Mouse (Mus musculus) left cerebral cortex, postnatal 10 days (tissue): Measurements from ENCODE around the gene Tspear. TPM values are rescaled to one million over a fixed set of nuclear protein-coding genes. Genes with fewer than 3 reads are reported as not detected.
"Not testable (repeated sequence)": the region's sequence is repeated elsewhere in the genome, so short reads cannot be mapped to it uniquely, and the experiment has no call there.

Source experiments
- DNase-seq, 2 experiments: peaks; one replicate each; pipeline ENCODE4 v3.0.0; 2021 to 2022; ENCODE audit warnings: low spot score in 2 of 2, mixed read lengths in 1 of 2; ENCODE audit errors: extremely low spot score in 1 of 2
- intact Hi-C: fragments of 180-260 bp; cut with DNase I; formaldehyde crosslinking; loops from one replicate; pipeline ENCODE4 v1.15.1; 2025
- total RNA-seq, 2 experiments: library from RNA; stranded (reverse); gene quantifications; 2 replicates each; pipeline ENCODE4 v1.2.3; 2021

The Tspear gene
- total RNA-seq, 2 experiments from 2014 or later: 0.18 TPM; not detected in 1

GRCm38 (mm10) chr10:77697133-77697532 is 10.8 kb downstream of the Tspear start, which contains the start of gene Gm9508:
TSS of gene Gm9508 (minus strand) at chr10:77697233.
- intact Hi-C loops: no loop called here
- DNase-seq: no peak

- intact Hi-C loops: no loop called here
Measured at GRCm38 (mm10) chr10:77706326-77706725, 20.0 kb downstream of the Tspear start, which contains the start of gene Gm10272. TSS of gene Gm10272 (plus strand) at chr10:77706626.

DNA sequence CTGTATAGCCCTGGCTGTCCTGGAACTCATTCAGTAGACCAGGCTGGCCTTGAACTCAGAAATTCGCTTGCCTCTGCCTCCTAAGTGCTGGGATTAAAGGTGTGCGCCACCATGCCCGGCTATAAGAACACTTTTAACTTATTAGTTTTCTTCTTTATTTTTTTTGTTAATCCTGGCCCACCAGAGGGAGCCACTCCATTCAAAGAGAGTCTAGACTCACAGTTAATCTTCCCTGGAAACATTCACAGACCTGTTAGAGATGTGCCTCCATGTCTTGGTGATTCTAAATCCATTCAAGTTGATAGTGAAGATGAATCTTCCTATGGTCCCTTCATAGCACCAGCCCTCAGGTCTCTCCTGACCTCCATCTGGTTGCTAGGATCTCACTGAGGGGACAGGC is 23.5 kb downstream of the Tspear start:
- no peak for DNase-seq
- intact Hi-C loops: no loop called here

More at GRCm38 (mm10) chr10:77706326-77706725, 20.0 kb downstream of the Tspear start, which contains the start of gene Gm10272:
- DNase-seq: no peak

- DNase-seq, intact Hi-C loops: not testable (repeated sequence)
Measured at GRCm38 (mm10) chr10:77711157-77711556, 24.8 kb downstream of the Tspear start, which contains the start of gene Gm10024. TSS of gene Gm10024 (plus strand) at chr10:77711457.

- no peak for DNase-seq
- intact Hi-C loops: no loop called here
Measured at GRCm38 (mm10) chr10:77713734-77714133, 27.4 kb downstream of the Tspear start.

DNA sequence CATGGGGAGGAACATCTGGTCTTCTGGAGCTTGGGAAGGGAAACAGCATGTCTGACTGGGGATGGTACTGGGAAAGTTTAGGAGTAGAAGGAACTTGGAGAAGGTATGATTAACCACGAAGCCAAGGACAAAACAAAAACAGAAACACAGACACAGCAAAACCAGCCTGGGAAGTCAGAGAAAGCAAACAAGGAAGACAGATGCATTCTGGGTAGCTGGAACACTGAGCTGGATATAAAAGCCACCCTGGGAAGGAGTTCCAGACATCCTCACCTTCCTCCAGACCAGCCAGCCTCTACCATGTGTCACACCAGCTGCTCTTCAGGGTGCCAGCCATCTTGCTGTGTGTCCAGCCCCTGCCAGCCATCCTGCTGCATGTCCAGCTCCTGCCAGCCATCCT is 29.1 kb downstream of the Tspear start, which contains the start of gene Gm10142:
Gm10142 (plus strand) TSS at position 301 of the 400 bp plus-strand sequence.
- DNase-seq: no peak
- intact Hi-C loops: no loop called here

DNA sequence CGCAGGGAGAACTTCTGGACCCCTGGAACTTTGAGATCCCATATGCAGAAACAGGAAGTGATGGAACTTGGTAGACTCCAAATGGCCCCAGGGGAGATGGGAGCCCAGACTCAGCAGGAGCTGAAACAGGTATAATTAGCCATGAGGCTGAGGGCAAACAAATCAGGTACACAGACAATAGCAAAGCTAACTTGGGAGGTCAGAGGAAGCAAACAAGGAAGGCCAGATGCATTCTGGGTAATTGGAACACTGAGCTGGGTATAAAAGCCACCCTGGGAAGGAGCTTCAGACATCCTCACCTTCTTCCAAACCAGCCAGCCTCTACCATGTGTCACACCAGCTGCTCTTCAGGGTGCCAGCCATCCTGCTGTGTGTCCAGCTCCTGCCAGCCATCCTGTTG is 33.9 kb downstream of the Tspear start, which contains the start of gene Krtap12-1:
Krtap12-1 (plus strand) TSS at position 301 of the 400 bp plus-strand sequence.
- DNase-seq, intact Hi-C loops: not testable (repeated sequence)

DNA sequence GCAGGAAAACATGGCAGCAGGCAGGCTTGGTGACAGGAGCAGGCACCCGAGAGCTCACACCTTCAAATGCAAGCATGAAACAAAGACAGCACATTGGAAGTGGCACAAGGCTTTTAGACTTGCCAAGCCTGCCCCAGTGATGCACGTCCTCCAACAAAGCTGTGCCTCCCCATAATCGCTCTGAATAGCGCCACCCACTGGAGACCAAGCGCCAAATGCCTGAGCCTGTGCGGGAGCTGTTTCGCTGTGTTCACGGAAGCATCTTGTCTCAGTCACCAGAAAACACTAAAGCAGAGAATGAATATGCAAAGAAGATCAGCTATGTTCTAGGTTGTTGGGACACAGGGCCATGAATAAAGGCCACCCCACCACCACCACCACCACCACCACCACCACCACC is 38.5 kb downstream of the Tspear start:
- intact Hi-C loops: no loop called here
- no peak for DNase-seq

- intact Hi-C loops: no loop called here
- no peak for DNase-seq
Measured at GRCm38 (mm10) chr10:77726186-77726585, 39.8 kb downstream of the Tspear start, which contains the start of gene Gm10100. TSS of gene Gm10100 (plus strand) at chr10:77726486.

DNA sequence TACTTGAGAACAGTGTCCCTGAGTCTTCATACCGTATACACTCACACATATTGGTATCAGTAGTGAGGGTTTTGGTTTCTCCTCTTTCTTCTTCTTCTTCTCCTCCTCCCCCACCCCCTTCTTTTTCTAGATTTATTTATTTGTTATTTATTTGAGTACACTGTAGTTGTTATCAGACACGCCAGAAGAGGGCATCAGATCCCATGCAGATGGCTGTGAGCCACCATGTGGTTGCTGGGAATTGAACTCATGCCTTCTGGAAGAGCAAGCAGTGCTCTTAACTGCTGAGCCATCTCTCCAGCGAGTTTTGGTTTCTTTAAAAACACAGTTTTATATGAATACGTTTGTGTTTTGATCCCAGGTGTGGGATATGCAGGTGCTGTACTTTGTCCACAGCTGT is 41.9 kb downstream of the Tspear start:
- DNase-seq: no peak
- intact Hi-C loops: no loop called here

GRCm38 (mm10) chr10:77729241-77729640 is 42.9 kb downstream of the Tspear start:
- intact Hi-C loops: no loop called here

GRCm38 (mm10) chr10:77735928-77736327 is 49.6 kb downstream of the Tspear start:
- intact Hi-C loops: no loop called here
- DNase-seq: no peak

More at GRCm38 (mm10) chr10:77729241-77729640, 42.9 kb downstream of the Tspear start:
- DNase-seq: no peak

DNA sequence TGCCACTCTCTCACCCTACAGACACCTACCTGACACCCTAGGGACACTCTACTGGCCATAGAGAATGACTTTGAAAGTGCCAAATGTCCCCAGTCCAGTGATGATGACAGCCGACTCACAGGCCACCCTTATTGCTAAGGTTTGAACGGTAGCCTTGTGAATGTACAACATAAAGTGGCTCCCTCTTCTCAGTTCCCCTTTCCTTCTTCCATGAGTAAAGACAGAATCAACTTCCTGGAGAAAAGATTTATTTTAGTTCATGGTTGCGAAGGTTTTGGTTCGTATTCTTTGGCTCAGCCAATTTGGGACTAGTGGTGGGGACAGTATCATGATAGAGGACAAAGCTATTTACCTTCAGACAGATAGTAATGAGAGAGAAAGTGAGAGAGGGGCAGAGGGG is 52.6 kb downstream of the Tspear start:
- DNase-seq: no peak
- intact Hi-C loops: no loop called here

DNA sequence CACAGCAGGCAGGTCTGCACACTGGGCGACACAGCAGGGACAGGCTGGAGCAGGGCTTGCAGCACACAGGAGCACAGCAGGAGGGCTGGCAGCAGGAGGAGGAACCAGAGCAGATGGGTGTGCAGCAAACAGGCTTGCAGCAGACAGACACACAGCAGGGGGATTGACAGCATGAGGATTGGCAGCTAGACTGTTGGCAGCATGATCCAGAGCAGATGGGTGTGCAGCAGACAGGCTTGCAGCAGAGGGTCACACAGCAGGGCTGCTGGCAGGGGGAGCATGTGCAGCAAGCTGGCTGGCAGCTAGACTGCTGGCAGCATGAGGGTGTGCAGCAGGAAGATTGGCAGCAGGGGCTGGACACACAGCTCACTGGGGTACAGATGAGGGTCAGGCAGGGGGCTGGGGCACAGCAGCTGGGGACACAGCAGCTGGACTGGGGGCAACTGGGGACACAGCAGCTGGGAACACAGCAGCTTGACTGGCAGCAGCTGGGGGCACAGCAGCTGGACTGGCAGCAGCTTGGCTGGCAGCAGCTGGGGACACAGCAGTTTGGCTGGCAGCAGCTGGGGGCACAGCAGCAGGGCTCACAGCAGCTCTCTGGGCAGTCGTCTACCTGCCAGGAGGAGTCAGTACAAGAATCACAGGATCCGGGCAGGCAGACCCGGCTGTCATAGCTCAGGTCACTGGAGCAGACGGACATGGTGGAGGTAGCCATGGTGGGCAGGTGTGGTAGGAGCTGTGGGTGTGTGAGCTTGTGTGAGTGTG is 55.7 kb downstream of the Tspear start, which contains the start of gene Gm18596:
Gm18596 (minus strand) TSS at position 715 of the 765 bp plus-strand sequence.
- DNase-seq, intact Hi-C loops: not testable (repeated sequence)

DNA sequence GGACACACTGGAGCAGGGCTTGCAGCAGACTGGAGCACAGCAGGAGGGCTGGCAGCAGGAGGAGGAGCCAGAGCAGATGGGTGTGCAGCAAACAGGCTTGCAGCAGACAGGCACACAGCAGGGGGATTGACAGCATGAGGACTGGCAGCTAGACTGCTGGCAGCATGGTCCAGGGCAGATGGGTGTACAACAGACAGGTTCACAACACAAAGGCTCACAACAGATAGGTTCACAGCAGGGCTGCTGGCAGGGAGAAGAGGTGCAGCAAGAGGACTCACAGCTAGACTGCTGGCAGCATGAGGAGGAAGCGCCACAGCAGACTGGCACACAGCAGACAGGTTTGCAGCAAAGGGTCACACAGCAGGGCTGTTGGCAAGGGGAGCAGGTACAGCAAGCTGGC is 64.3 kb downstream of the Tspear start:
- not testable (repeated sequence) for DNase-seq

GRCm38 (mm10) chr10:77751254-77751653 is 64.9 kb downstream of the Tspear start, which contains the start of gene Gm9736:
TSS of gene Gm9736 (minus strand) at chr10:77751354.
- intact Hi-C loops, DNase-seq: not testable (repeated sequence)

More for the DNA sequence above, 64.3 kb downstream of the Tspear start:
- intact Hi-C loops: not testable (repeated sequence)

GRCm38 (mm10) chr10:77752312-77752711 is 65.9 kb downstream of the Tspear start:
- DNase-seq, intact Hi-C loops: not testable (repeated sequence)

GRCm38 (mm10) chr10:77753448-77753847 is 67.1 kb downstream of the Tspear start:
- no peak for DNase-seq
- intact Hi-C loops: no loop called here

- intact Hi-C loops, DNase-seq: not testable (repeated sequence)
Measured at GRCm38 (mm10) chr10:77759582-77759981, 73.2 kb downstream of the Tspear start, which contains the start of gene Gm3233. TSS of gene Gm3233 (minus strand) at chr10:77759682.

DNA sequence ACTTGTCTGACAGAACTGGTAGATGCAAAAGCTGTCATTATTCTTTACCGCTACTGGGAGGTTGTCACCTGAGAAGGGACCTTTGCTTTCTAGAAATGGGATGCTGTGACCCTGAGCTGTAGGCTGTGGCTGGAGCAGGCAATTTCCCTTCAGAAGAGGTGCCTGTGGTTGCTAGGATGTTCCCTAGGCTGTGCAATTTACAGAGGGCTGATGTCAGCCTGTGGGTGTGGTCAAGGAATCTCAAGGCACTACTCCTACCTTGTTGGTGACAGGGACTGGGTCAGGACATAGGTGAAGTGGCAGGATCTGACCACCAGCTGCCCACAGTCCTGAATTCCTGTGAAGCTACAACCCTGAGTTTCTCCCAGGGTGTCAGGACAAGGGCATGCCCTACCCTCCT is 83.4 kb downstream of the Tspear start:
- intact Hi-C loops: no loop called here
- no peak for DNase-seq
